Mouse (Mus musculus) midbrain, postnatal 0 days (tissue): ENCODE measurements at regions not wholly inside any gene's neighbourhood (a gene's known extent, or its start where the extent isn't known, plus 50 kb on each side); places are given as distances from the start of the nearest gene placed in this dataset.

ENCODE experiments used
- ATAC-seq: fragments of 200-750 bp; cut with Nextera tagmentation; 2 replicates; pipeline ENCODE4 v1.8.0; 2017; ENCODE audit warnings: moderate number of reproducible peaks, mild to moderate bottlenecking, moderate TSS enrichment, moderate library complexity; ENCODE audit not compliant: low FRiP score
- DNase-seq: peaks from one replicate; pipeline ENCODE4 v3.0.0-alpha.2; 2015; ENCODE audit warnings: low spot score
- H3K27ac ChIP-seq: fragments of 300-500 bp; sonication (generic); 2 replicates; pipeline ENCODE4 v1.5.1; 2014; ENCODE audit warnings: low read depth, mild to moderate bottlenecking, low read length, mixed read lengths
- H3K27me3 ChIP-seq: fragments of 300-500 bp; sonication (generic); 2 replicates; pipeline ENCODE4 v1.6.1; 2014; ENCODE audit warnings: low read length, control low read depth, mixed read lengths; ENCODE audit not compliant: insufficient read depth
- H3K36me3 ChIP-seq: fragments of 300-500 bp; sonication (generic); 2 replicates; pipeline ENCODE4 v1.6.1; 2014; ENCODE audit warnings: low read length, control low read depth, mixed read lengths; ENCODE audit not compliant: insufficient read depth
- H3K4me1 ChIP-seq: fragments of 300-500 bp; sonication (generic); 2 replicates; pipeline ENCODE4 v1.6.1; 2014; ENCODE audit warnings: mild to moderate bottlenecking, control low read depth, antibody characterized with exemption, low read length, mixed read lengths; ENCODE audit not compliant: insufficient read depth
- H3K4me2 ChIP-seq: fragments of 300-500 bp; sonication (generic); 2 replicates; pipeline ENCODE4 v1.6.1; 2014; ENCODE audit warnings: low read depth, mild to moderate bottlenecking, low read length, mixed read lengths; ENCODE audit not compliant: poor library complexity, severe bottlenecking
- H3K4me3 ChIP-seq: fragments of 300-500 bp; sonication (generic); 2 replicates; pipeline ENCODE4 v1.5.1; 2014; ENCODE audit warnings: low read depth, mild to moderate bottlenecking, low read length, moderate library complexity
- H3K9ac ChIP-seq: fragments of 300-500 bp; sonication (generic); replicated peaks from 2 replicates; pipeline ENCODE4 v1.6.1; 2014; ENCODE audit warnings: mild to moderate bottlenecking, low read length, moderate library complexity, mixed read lengths; ENCODE audit not compliant: poor library complexity, severe bottlenecking
- H3K9me3 ChIP-seq: fragments of 300-500 bp; sonication (generic); 2 replicates; pipeline ENCODE4 v1.6.1; 2016; ENCODE audit warnings: low read length, control low read depth
- CTCF ChIP-seq: IDR thresholded peaks from 2 replicates; pipeline ENCODE4 v1.5.1; 2016; ENCODE audit warnings: antibody characterized with exemption, mild to moderate bottlenecking
- WGBS: fragments of 180-500 bp; shearing (Covaris S2); extraction: QIAGEN DNeasy Blood & Tissue Kit; methylation state at CpG from one replicate; pipeline ENCODE4 v1.1.7; 2014; 5-methylcytosine and 5-hydroxymethylcytosine counted together

- Histone ChIP-seq H3K27me3 (no peaks in the 10 kb centered on the region), H3K36me3 (no peaks in the 10 kb centered on the region), H3K4me3 (no peak overlapping the region), H3K4me1 (no peaks in the 10 kb centered on the region), H3K9ac (no peak overlapping the region), H3K4me2 (no peak overlapping the region), H3K27ac (no peak overlapping the region), H3K9me3 (no peaks in the 10 kb centered on the region)
- ATAC-seq (no peak), DNase-seq (peak; percentile 48)
- peak; percentile 59 for TF ChIP-seq CTCF
- 62% methylated on average over 5 of the region's 5 CpGs for WGBS
Observed at GRCm38 (mm10) chr7:73025640-73026039, 349.7 kb upstream of the Rgma start.

GRCm38 (mm10) chr7:73028952-73029351 lies 346.4 kb upstream of the Rgma start:
- H3K4me3 ChIP-seq: no peak overlapping the region
- DNase-seq (no peak), ATAC-seq (no peak)
- TF ChIP-seq CTCF: no peak
- H3K27me3 ChIP-seq: no peaks in the 10 kb centered on the region
- no peaks in the 10 kb centered on the region for H3K9me3 ChIP-seq
- H3K4me1 ChIP-seq: no peaks in the 10 kb centered on the region
- H3K4me2 ChIP-seq: no peak overlapping the region
- no peak overlapping the region for H3K27ac ChIP-seq
- no peaks in the 10 kb centered on the region for H3K36me3 ChIP-seq
- no peak overlapping the region for H3K9ac ChIP-seq
- WGBS: 93% methylated on average over 6 of the region's 6 CpGs

GRCm38 (mm10) chr7:73031407-73031806 lies 343.9 kb upstream of the Rgma start:
- Histone ChIP-seq H3K27me3 (no peaks in the 10 kb centered on the region), H3K4me1 (no peaks in the 10 kb centered on the region), H3K4me3 (no peak overlapping the region), H3K4me2 (no peak overlapping the region), H3K9ac (no peak overlapping the region), H3K9me3 (no peaks in the 10 kb centered on the region), H3K27ac (no peak overlapping the region), H3K36me3 (no peaks in the 10 kb centered on the region)
- WGBS: 88% methylated on average over 5 of the region's 5 CpGs
- no peak for TF ChIP-seq CTCF
- no peak for DNase-seq
- no peak for ATAC-seq

GRCm38 (mm10) chr7:73032316-73032980 lies 342.9 kb upstream of the Rgma start:
- Histone ChIP-seq H3K4me3 (no peak overlapping the region), H3K27me3 (no peaks in the 10 kb centered on the region), H3K27ac (peak overlapping the region; percentile 38; the same call in 1 of the 2 replicates), H3K9ac (no peak overlapping the region), H3K36me3 (no peaks in the 10 kb centered on the region), H3K4me1 (no peaks in the 10 kb centered on the region), H3K4me2 (no peak overlapping the region; the same call in 1 of the 2 replicates), H3K9me3 (no peaks in the 10 kb centered on the region)
- DNase-seq (no peak), ATAC-seq (no peak)
- WGBS: 69% methylated on average over 23 of the region's 23 CpGs
- TF ChIP-seq CTCF: no peak

- H3K36me3 ChIP-seq: no peaks in the 10 kb centered on the region
- no peak overlapping the region for H3K27ac ChIP-seq
- no peaks in the 10 kb centered on the region for H3K9me3 ChIP-seq
- no peak for ATAC-seq
- 71% methylated on average over 20 of the region's 20 CpGs for WGBS
- H3K4me2 ChIP-seq: no peak overlapping the region
- no peak overlapping the region for H3K4me3 ChIP-seq
- no peaks in the 10 kb centered on the region for H3K4me1 ChIP-seq
- H3K9ac ChIP-seq: no peak overlapping the region
- H3K27me3 ChIP-seq: no peaks in the 10 kb centered on the region
- DNase-seq: peak; percentile 45
- no peak for TF ChIP-seq CTCF
Observed at GRCm38 (mm10) chr7:73036801-73037555, 338.3 kb upstream of the Rgma start.

- Histone ChIP-seq H3K9me3 (no peaks in the 10 kb centered on the region), H3K4me1 (no peaks in the 10 kb centered on the region), H3K4me2 (no peak overlapping the region), H3K4me3 (no peak overlapping the region), H3K27me3 (no peaks in the 10 kb centered on the region), H3K36me3 (no peaks in the 10 kb centered on the region), H3K27ac (no peak overlapping the region), H3K9ac (no peak overlapping the region)
- DNase-seq (no peak), ATAC-seq (no peak)
- no peak for TF ChIP-seq CTCF
- WGBS: 89% methylated on average over 9 of the region's 9 CpGs
Observed at GRCm38 (mm10) chr7:73037638-73038037, 337.7 kb upstream of the Rgma start.
